Mouse (Mus musculus) heart, embryonic 11.5 days (tissue): Measurements from ENCODE around the gene Tas2r122. TPM values are rescaled to one million over a fixed set of nuclear protein-coding genes. Genes with fewer than 3 reads are reported as not detected.
"Not testable (repeated sequence)": the region's sequence is repeated elsewhere in the genome, so short reads cannot be mapped to it uniquely, and the experiment has no call there.

Source experiments
- ATAC-seq: fragments of 200-750 bp; cut with Nextera tagmentation; replicated peaks from 2 replicates; pipeline ENCODE4 v1.8.0; 2017; ENCODE audit warnings: moderate library complexity; ENCODE audit not compliant: insufficient number of reproducible peaks, low FRiP score, low TSS enrichment
- H3K27ac ChIP-seq: fragments of 300-500 bp; sonication (generic); 2 replicates; pipeline ENCODE4 v1.5.1; 2014; ENCODE audit warnings: mild to moderate bottlenecking, low read depth, low read length
- H3K27me3 ChIP-seq: fragments of 300-500 bp; sonication (generic); 2 replicates; pipeline ENCODE4 v1.6.1; 2014; ENCODE audit warnings: mild to moderate bottlenecking, low read length, mixed read lengths; ENCODE audit not compliant: control insufficient read depth, insufficient read depth
- H3K36me3 ChIP-seq: fragments of 300-500 bp; sonication (generic); 2 replicates; pipeline ENCODE4 v1.6.1; 2014; ENCODE audit warnings: mild to moderate bottlenecking, low read length, moderate library complexity, mixed read lengths; ENCODE audit not compliant: control insufficient read depth, insufficient read depth
- H3K4me1 ChIP-seq: fragments of 300-500 bp; sonication (generic); 2 replicates; pipeline ENCODE4 v1.6.1; 2014; ENCODE audit warnings: low read length; ENCODE audit not compliant: control insufficient read depth, insufficient read depth
- H3K4me2 ChIP-seq: fragments of 300-500 bp; sonication (generic); 2 replicates; pipeline ENCODE4 v1.6.1; 2014; ENCODE audit warnings: mild to moderate bottlenecking, moderate library complexity
- H3K4me3 ChIP-seq: fragments of 300-500 bp; sonication (generic); 2 replicates; pipeline ENCODE4 v1.5.1; 2014; ENCODE audit warnings: low read depth, low read length
- H3K9ac ChIP-seq: fragments of 300-500 bp; sonication (generic); 2 replicates; pipeline ENCODE4 v1.6.1; 2014; ENCODE audit warnings: mild to moderate bottlenecking, low read depth, low read length, moderate library complexity
- H3K9me3 ChIP-seq: fragments of 300-500 bp; sonication (generic); replicated peaks from 2 replicates; pipeline ENCODE4 v1.6.1; 2016; ENCODE audit warnings: low read length; ENCODE audit not compliant: control insufficient read depth
- WGBS: fragments of 180-500 bp; shearing (Covaris S2); extraction: QIAGEN DNeasy Blood & Tissue Kit; methylation state at CpG from one replicate; pipeline ENCODE4 v1.1.7; 2014; ENCODE audit not compliant: insufficient replicate concordance; 5-methylcytosine and 5-hydroxymethylcytosine counted together
- polyA plus RNA-seq: library from polyadenylated mRNA; unstranded; fragments of >200 nt; fragmentation: Nextera tagmentation; extraction: Ambion mirVana; gene quantifications from 2 replicates; pipeline ENCODE4 v1.2.1, GENCODE M21; 2014

Gene Tas2r122
- not detected in 2 replicates for polyA plus RNA-seq

- WGBS, result 73% methylated on average over 3 of the region's 3 CpGs
- no peak within 1 kb of the TSS for H3K9ac ChIP-seq
These were observed at the start of gene Tas2r122 for GRCm38 (mm10) chr6:132711828-132712227. Gene Tas2r122 (minus strand): TSS chr6:132711928.

DNA sequence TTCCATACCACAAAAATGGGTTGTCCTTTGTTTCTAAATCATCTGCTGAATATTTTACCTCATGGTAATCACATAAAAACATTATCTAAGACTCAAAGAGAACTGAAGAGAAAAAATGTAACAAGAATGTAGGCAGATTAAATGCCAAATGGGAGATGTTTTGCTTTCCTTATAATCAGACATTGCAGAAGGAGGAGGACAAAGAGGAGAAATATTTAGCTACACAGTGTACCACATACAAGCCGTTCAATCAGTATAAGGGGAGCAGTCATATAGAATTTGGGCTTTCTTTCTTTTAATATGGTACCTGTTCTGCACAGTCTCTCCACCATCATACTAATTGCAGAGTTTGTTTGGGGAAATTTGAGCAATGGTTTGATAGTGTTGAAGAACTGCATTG is 42.7 kb upstream of the Tas2r122 start, which contains the start of gene Tas2r124:
Tas2r124 (plus strand) TSS at position 301 of the 400 bp plus-strand sequence.
- no peak for ATAC-seq
- no peaks in the 10 kb centered on the region for H3K27me3 ChIP-seq
- H3K9me3 ChIP-seq, result no peaks in the 10 kb centered on the region
- no peaks in the 10 kb centered on the region for H3K36me3 ChIP-seq
- no peak within 1 kb of the TSS for H3K4me2 ChIP-seq
- no peak within 1 kb of the TSS for H3K27ac ChIP-seq
- no peak within 1 kb of the TSS for H3K4me3 ChIP-seq
- no peak within 1 kb of the TSS for H3K9ac ChIP-seq
- 89% methylated on average over 1 of the region's 1 CpGs for WGBS
- no peaks in the 10 kb centered on the region for H3K4me1 ChIP-seq

More at GRCm38 (mm10) chr6:132711828-132712227, at the start of gene Tas2r122:
- Histone ChIP-seq H3K4me2 (no peak within 1 kb of the TSS), H3K4me3 (no peak within 1 kb of the TSS), H3K9me3 (no peaks in the 10 kb centered on the region), H3K27ac (no peak within 1 kb of the TSS), H3K27me3 (no peaks in the 10 kb centered on the region), H3K36me3 (no peaks in the 10 kb centered on the region), H3K4me1 (no peaks in the 10 kb centered on the region)
- ATAC-seq, result no peak

DNA sequence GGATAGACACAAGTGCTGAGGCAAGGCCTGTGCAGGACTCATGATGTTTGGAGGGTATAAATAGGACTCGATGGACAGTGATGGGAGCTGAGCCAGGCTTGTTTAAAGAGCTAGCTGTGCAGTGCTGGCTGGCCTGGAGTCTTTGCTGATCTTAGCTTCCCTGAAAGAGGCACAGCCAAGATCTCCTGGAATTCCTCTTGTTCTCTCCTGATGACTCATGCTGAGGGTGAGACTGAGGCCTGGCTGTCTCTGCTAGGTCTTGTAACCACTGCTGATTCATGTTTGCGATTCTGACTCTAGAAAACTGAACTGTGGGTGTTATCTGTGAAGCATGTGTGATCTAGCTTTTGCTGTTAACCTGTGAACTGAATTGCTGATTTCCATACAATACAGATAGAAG is 38.5 kb upstream of the Tas2r122 start:
- no peak overlapping the region for H3K4me3 ChIP-seq
- no peaks in the 10 kb centered on the region for H3K9me3 ChIP-seq
- no peak for ATAC-seq
- no peak overlapping the region for H3K9ac ChIP-seq
- no peaks in the 10 kb centered on the region for H3K27me3 ChIP-seq
- H3K36me3 ChIP-seq, result no peaks in the 10 kb centered on the region
- no peaks in the 10 kb centered on the region for H3K4me1 ChIP-seq
- WGBS, result 72% methylated on average over 2 of the region's 2 CpGs
- no peak overlapping the region for H3K27ac ChIP-seq
- no peak overlapping the region for H3K4me2 ChIP-seq

GRCm38 (mm10) chr6:132737935-132738334 is 26.2 kb upstream of the Tas2r122 start, which contains the start of gene Tas2r115:
Gene Tas2r115 (minus strand): TSS chr6:132738035.
- H3K36me3 ChIP-seq, result no peaks in the 10 kb centered on the region
- no peaks in the 10 kb centered on the region for H3K9me3 ChIP-seq
- H3K9ac ChIP-seq, result no peak within 1 kb of the TSS
- no peak within 1 kb of the TSS for H3K4me3 ChIP-seq
- 68% methylated on average over 2 of the region's 2 CpGs for WGBS
- no peak for ATAC-seq
- no peak within 1 kb of the TSS for H3K4me2 ChIP-seq
- no peaks in the 10 kb centered on the region for H3K4me1 ChIP-seq
- H3K27ac ChIP-seq, result no peak within 1 kb of the TSS
- no peaks in the 10 kb centered on the region for H3K27me3 ChIP-seq

- H3K9ac ChIP-seq, result no peak within 1 kb of the TSS
- no peaks in the 10 kb centered on the region for H3K9me3 ChIP-seq
- no peak within 1 kb of the TSS for H3K27ac ChIP-seq
- no peak within 1 kb of the TSS for H3K4me2 ChIP-seq
- 63% methylated on average over 1 of the region's 1 CpGs for WGBS
- H3K36me3 ChIP-seq, result no peaks in the 10 kb centered on the region
- ATAC-seq, result no peak
- H3K4me3 ChIP-seq, result no peak within 1 kb of the TSS
- no peaks in the 10 kb centered on the region for H3K27me3 ChIP-seq
- no peaks in the 10 kb centered on the region for H3K4me1 ChIP-seq
These were observed 10.8 kb downstream of the Tas2r122 start, which contains the start of gene Tas2r121 for GRCm38 (mm10) chr6:132700907-132701306. Gene Tas2r121 (minus strand): TSS chr6:132701007.

- not testable (repeated sequence) for H3K27me3 ChIP-seq, H3K9ac ChIP-seq, ATAC-seq, H3K4me2 ChIP-seq, H3K4me3 ChIP-seq, H3K27ac ChIP-seq, H3K9me3 ChIP-seq, H3K36me3 ChIP-seq, H3K4me1 ChIP-seq
- WGBS, result 79% methylated on average over 7 of the region's 7 CpGs
These were observed 20.1 kb downstream of the Tas2r122 start for GRCm38 (mm10) chr6:132691596-132691995.

Other genes with a start within 250 kb of the Tas2r122 start
- not detected in 2 replicates for gene Prh1, start 142.1 kb downstream of the Tas2r122 start, polyA plus RNA-seq
- not detected in 2 replicates for gene Prp2, start 116.0 kb downstream of the Tas2r122 start, polyA plus RNA-seq
- gene A630073D07Rik, start 60.4 kb downstream of the Tas2r122 start, polyA plus RNA-seq, result not detected in 2 replicates
- not detected in 2 replicates for gene Tas2r120, start 55.0 kb downstream of the Tas2r122 start, polyA plus RNA-seq
- not detected in 2 replicates for gene Tas2r121, start 10.9 kb downstream of the Tas2r122 start, polyA plus RNA-seq
- not detected in 2 replicates for gene Tas2r115, start 26.1 kb upstream of the Tas2r122 start, polyA plus RNA-seq
- not detected in 2 replicates for gene Tas2r124, start 42.8 kb upstream of the Tas2r122 start, polyA plus RNA-seq
- not detected in 2 replicates for gene Tas2r102, start 50.2 kb upstream of the Tas2r122 start, polyA plus RNA-seq
- not detected in 2 replicates for gene Tas2r136, start 66.2 kb upstream of the Tas2r122 start, polyA plus RNA-seq
- not detected in 2 replicates for gene Tas2r117, start 90.9 kb upstream of the Tas2r122 start, polyA plus RNA-seq
- not detected in 2 replicates for gene Tas2r123, start 135.2 kb upstream of the Tas2r122 start, polyA plus RNA-seq
- not detected in 2 replicates for gene Tas2r116, start 143.5 kb upstream of the Tas2r122 start, polyA plus RNA-seq
- not detected in 2 replicates for gene Tas2r110, start 156.1 kb upstream of the Tas2r122 start, polyA plus RNA-seq
- not detected in 2 replicates for gene Tas2r113, start 181.1 kb upstream of the Tas2r122 start, polyA plus RNA-seq
- not detected in 2 replicates for gene Tas2r125, start 197.7 kb upstream of the Tas2r122 start, polyA plus RNA-seq
- not detected in 2 replicates for gene Tas2r129, start 239.2 kb upstream of the Tas2r122 start, polyA plus RNA-seq
- not detected in 2 replicates for gene Tas2r131, start 246.0 kb upstream of the Tas2r122 start, polyA plus RNA-seq